Mouse (Mus musculus) stomach, postnatal 0 days (tissue): Measurements from ENCODE around the gene Trmt10a.

Source experiments
- CTCF ChIP-seq: IDR thresholded peaks from 2 replicates; pipeline ENCODE4 v1.5.1; 2016; ENCODE audit warnings: antibody characterized with exemption, low read depth, mild to moderate bottlenecking, moderate library complexity
- EP300 ChIP-seq: optimal IDR thresholded peaks from 2 replicates; pipeline ENCODE3; 2016; ENCODE audit warnings: antibody characterized with exemption

- TF ChIP-seq CTCF (no peak), EP300 (no peak)
Observed at GRCm38 (mm10) chr3:138192260-138192659, 49.0 kb downstream of the Trmt10a start.
